Mouse (Mus musculus) embryonic stem cell, embryonic (primary cell): ENCODE results near the gene Slc10a4.
"Not testable (repeated sequence)": the region's sequence is repeated elsewhere in the genome, so short reads cannot be mapped to it uniquely, and the experiment has no call there.

Experiments used
- CTCF ChIA-PET, 4 experiments: fragments of 300-600 bp in 2 of 4; fragments of 350-600 bp in 2 of 4; sonication (Branson Sonifier 250); formaldehyde crosslinking; loops; one replicate each; lab custom pipeline; 2022; ENCODE audit warnings: inconsistent platforms in 2 of 4; lab: Charles Lee
- POLR2A ChIA-PET, 4 experiments: fragments of 300-600 bp in 2 of 4; fragments of 350-600 bp in 2 of 4; sonication (Branson Sonifier 250); formaldehyde crosslinking; loops; one replicate each; lab custom pipeline; 2022; ENCODE audit warnings: antibody characterized with exemption in 4 of 4, inconsistent platforms in 1 of 4; lab: Charles Lee

Slc10a4 gene

GRCm38 (mm10) chr5:73004046-73004445, 2.6 kb upstream of the Slc10a4 start:
- CTCF ChIA-PET: no interaction called here
- POLR2A ChIA-PET: no interaction called here

GRCm38 (mm10) chr5:73007582-73007959, 888 bp downstream of the Slc10a4 start:
- POLR2A ChIA-PET: interaction anchor here in 1 of 4 experiments (1.6 kb wide), 1 partner anchor 93 kb away, joined by 9 read pairs; the partner anchor contains the start of gene Slain2
- CTCF ChIA-PET: interaction anchor here in 3 of 4 experiments (0.6 to 1.6 kb wide), 5 partner anchors 13 to 372 kb away, joined by 3 to 4 read pairs (median 3); no protein-coding TSS in a partner anchor

DNA sequence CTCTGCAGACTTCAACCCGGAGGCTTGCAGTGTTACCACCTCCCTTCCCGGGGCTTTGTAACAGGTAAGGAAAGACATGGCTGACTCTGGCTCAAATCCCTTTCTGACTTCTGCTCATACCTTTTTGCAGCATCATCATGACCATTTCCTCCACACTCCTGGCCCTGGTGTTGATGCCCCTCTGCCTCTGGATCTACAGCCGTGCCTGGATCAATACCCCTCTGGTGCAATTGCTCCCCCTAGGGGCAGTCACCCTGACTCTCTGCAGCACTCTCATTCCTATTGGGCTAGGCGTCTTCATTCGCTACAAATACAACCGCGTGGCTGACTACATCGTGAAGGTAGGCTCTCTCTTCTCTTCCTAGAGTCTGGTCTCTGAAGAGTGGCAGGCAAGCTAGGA, 1.5 kb downstream of the Slc10a4 start:
- ChIA-PET POLR2A (interaction anchor here in 1 of 4 experiments (1.6 kb wide), 1 partner anchor 93 kb away, joined by 9 read pairs; the partner anchor contains the start of gene Slain2), CTCF (interaction anchor here in 2 of 4 experiments (0.9 to 1.6 kb wide), 3 partner anchors 13 to 371 kb away, joined by 3 to 4 read pairs (median 3); no protein-coding TSS in a partner anchor)

- POLR2A ChIA-PET, CTCF ChIA-PET: not testable (repeated sequence)
These were observed 5.1 kb downstream of the Slc10a4 start for GRCm38 (mm10) chr5:73011806-73012205.

- ChIA-PET POLR2A (interaction anchor here in 1 of 4 experiments (1.3 kb wide), 1 partner anchor 20 kb away, joined by 3 read pairs; no protein-coding TSS in a partner anchor), CTCF (interaction anchor here in 2 of 4 experiments (1.0 to 2.6 kb wide), 2 partner anchors 29 to 432 kb away, joined by 3 to 9 read pairs; partner anchors contain the start of gene Zar1 (in 1 of the 2))
These were observed 6.4 kb downstream of the Slc10a4 start for GRCm38 (mm10) chr5:73012884-73013610.

DNA sequence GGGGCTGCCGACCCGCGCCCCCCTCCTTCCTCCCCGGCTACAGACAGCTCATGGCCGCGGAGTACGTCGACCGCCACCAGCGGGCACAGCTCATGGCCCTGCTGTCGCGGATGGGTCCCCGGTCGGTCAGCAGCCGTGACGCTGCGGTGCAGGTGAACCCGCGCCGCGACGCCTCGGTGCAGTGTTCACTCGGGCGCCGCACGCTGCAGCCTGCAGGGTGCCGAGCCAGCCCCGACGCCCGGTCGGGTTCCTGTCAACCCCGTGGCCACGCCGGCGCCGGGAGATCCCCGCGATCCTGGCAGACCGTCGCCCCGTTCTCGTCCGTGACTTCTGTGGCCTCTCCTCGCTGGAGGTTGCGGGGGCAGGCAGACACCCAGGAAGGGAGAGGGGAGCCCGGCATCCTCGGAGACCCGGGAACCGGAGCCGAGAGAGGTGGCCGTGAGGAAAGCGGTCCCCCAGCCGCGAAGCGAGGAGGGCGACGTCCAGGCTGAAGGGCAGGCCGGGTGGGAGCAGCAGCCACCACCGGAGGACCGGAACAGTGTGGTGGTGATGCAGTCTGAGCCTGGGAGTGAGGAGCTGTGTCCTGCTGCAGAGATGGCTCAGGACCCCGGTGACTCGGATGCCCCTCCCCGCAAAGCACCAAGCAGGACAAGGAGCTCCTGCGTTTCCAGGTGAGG, 7.1 kb downstream of the Slc10a4 start:
- CTCF ChIA-PET: interaction anchor here in 3 of 4 experiments (0.6 to 2.6 kb wide), 3 partner anchors 30 to 433 kb away, joined by 3 to 9 read pairs (median 5); partner anchors contain the start of gene Zar1 (in 1 of the 3)
- POLR2A ChIA-PET: interaction anchor here in 2 of 4 experiments (0.6 to 1.3 kb wide), 4 partner anchors 19 to 433 kb away, joined by 3 read pairs; partner anchors contain the start of gene Zar1 (in 1 of the 2)

DNA sequence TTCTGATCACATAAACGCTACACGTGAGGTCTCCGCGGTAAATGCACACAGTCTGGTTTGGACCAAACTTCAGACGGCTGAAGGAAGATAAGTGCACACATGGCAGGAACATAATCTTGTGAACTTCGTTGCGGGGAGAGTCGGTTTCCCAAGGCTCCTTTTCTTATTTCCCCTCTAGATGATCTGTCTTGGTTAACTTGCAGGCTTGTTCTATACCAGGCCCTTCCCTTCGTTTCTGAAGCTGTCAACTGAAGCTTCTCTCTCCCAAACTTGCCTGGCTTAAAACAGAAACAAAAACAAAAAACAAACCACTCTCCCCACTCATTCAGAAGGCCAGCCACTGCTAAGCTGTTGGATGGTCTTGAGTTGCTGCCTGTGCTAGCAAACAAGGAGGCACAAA, 8.1 kb downstream of the Slc10a4 start:
- ChIA-PET POLR2A (interaction anchor here in 2 of 4 experiments (0.6 to 1.3 kb wide), 6 partner anchors 18 to 435 kb away, joined by 3 to 7 read pairs (median 3); partner anchors contain the start of gene Zar1 (in 1 of the 2)), CTCF (interaction anchor here in 1 of 4 experiments (2.6 kb wide), 1 partner anchor 31 kb away, joined by 9 read pairs; no protein-coding TSS in a partner anchor)

DNA sequence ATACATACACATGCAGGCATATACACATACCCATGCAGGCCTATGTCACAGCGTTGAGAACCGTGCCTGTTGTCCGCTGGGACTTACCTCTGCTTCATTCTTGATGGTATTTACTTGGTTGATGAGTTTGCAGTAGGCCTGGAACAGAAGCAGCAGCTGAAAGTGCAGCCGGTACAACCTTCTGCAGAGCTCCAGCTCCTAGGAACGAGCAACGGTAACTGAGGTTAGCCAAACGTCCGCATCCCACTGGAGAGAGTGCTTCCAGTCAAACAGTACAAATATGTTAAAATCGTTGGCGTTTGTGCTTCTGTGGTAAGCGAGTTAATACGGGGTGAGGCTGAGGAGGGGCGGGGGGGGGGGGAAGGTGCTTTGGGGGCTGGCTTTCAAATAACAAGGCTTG, 17.1 kb downstream of the Slc10a4 start:
- ChIA-PET CTCF (no interaction called here), POLR2A (interaction anchor here in 1 of 4 experiments (0.8 kb wide), 1 partner anchor 1789 kb away, joined by 7 read pairs; no protein-coding TSS in a partner anchor)

DNA sequence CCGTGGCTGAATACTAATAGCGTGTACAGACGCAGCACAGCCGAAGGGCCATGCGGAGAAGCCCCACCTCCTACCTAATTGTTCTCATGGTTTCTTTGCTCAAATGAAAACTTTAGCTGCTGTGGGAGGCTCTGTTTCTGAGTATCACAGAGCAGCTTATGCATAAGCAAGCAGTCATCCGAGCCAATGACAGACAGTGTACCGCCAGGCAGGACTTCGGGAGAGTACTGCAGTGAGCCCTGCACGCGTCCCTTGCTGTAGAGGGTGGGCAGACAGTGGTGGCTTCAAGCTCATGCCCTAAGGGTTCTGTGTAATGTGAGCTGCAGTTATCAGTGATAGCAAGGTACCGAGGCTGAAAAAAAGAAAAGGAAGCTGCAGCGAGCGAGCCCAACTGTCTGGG, 22.0 kb downstream of the Slc10a4 start:
- ChIA-PET CTCF (interaction anchor here in 1 of 4 experiments (0.7 kb wide), 1 partner anchor 363 kb away, joined by 6 read pairs; no protein-coding TSS in a partner anchor), POLR2A (no interaction called here)

DNA sequence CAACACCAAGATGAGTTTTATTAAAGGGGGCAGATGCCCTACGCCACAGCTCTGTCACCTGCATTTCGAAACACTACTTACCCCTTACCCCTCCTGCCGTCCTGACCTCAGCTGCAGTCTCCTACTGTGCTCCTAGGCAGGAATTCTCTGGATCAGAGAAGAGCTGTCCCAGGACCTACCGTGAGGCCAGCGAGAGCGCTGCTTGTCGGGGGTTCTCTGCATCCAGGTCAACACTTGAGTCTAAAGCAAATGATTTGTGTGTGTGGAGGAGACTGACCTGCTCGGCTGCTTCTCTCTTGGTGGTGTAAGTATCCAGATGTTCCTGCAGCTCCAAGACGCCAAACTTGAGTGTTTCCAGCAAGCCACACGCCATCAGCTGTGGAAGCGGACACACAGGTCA, 25.8 kb downstream of the Slc10a4 start:
- CTCF ChIA-PET: interaction anchor here in 3 of 4 experiments (0.5 to 1.3 kb wide), 3 partner anchors 12 to 39 kb away, joined by 3 to 4 read pairs (median 3); no protein-coding TSS in a partner anchor
- POLR2A ChIA-PET: interaction anchor here in 2 of 4 experiments (1.3 kb wide), 2 partner anchors 19 to 31 kb away, joined by 3 read pairs; no protein-coding TSS in a partner anchor

DNA sequence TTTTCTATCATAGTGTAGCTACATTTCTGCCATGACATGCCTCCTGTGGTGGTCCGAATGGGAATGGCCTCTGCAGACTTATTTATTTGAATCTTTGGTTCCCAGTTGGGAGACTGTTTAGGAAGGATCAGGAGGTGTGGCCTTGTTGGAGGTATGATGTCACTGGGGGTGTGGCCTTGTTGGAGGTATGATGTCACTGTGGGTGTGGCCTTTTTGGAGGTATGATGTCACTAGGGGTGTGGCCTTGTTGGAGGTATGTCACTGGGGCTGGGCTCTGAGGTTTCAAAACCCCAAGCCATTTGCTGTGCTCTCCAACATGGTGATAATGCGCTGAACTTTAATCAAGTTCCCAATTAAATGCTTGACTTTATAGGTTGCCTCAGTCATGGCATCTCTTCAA, 37.4 kb downstream of the Slc10a4 start:
- POLR2A ChIA-PET: no interaction called here
- CTCF ChIA-PET: no interaction called here

DNA sequence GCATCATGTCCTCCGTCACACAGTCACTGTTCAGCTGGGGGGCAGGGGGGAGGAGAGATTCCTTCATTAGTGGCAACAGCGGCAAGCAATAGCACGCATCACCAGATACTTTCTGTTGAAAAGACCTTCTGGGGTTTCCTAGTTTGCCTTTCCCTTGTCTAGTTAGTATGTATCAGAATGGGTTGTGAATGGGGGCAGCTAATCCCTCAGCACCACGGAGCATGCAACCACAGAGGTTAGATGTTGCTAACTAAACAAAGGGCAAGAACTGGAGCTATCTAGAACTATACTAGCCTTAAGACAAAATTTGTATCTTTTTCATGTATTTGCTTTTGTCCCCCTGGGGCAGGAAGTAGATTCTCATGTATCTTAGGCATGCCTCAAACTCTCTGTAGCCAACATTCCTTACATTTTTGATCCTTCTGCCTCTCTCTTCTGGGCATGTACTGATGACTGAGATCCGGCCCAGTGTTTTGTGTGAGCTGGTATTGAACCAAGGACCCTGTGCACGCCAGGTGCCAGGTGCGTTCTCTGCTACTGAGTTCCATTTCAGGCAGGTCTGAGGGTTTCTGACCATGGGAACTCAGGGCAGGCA, 41.1 kb downstream of the Slc10a4 start:
- CTCF ChIA-PET: interaction anchor here in 2 of 4 experiments (0.6 to 1.1 kb wide), 4 partner anchors 9 to 75 kb away, joined by 3 read pairs; no protein-coding TSS in a partner anchor
- POLR2A ChIA-PET: interaction anchor here in 1 of 4 experiments (0.6 kb wide), 1 partner anchor 1487 kb away, joined by 3 read pairs; no protein-coding TSS in a partner anchor

- POLR2A ChIA-PET: interaction anchor here in 1 of 4 experiments (0.6 to 1.2 kb wide), 4 partner anchors 8 to 199 kb away, joined by 3 to 5 read pairs (median 4); no protein-coding TSS in a partner anchor
- CTCF ChIA-PET: interaction anchor here in 1 of 4 experiments (1.6 kb wide), 1 partner anchor 17 kb away, joined by 4 read pairs; no protein-coding TSS in a partner anchor
These were observed 47.2 kb downstream of the Slc10a4 start for GRCm38 (mm10) chr5:73053933-73054332.

- ChIA-PET POLR2A (interaction anchor here in 3 of 4 experiments (0.6 to 1.8 kb wide), 6 partner anchors 15 to 282 kb away, joined by 3 to 9 read pairs (median 3); partner anchors contain the start of gene Ociad1 (in 1 of the 3)), CTCF (interaction anchor here (0.5 to 1.4 kb wide), 38 partner anchors 8 to 892 kb away, joined by 3 to 18 read pairs (median 4); partner anchors contain the start of gene Slain2 (in 1 of the 4))
These were observed 49.8 kb downstream of the Slc10a4 start for GRCm38 (mm10) chr5:73056457-73056856.

GRCm38 (mm10) chr5:73056937-73057336, 50.3 kb downstream of the Slc10a4 start:
- POLR2A ChIA-PET: interaction anchor here in 3 of 4 experiments (0.9 to 1.8 kb wide), 5 partner anchors 14 to 281 kb away, joined by 3 to 9 read pairs (median 3); partner anchors contain the start of gene Ociad1 (in 1 of the 3)

GRCm38 (mm10) chr5:73061506-73062155, 54.9 kb downstream of the Slc10a4 start:
- ChIA-PET POLR2A (interaction anchor here in 1 of 4 experiments (0.9 to 1.7 kb wide), 3 partner anchors 10 to 144 kb away, joined by 3 to 6 read pairs (median 3); no protein-coding TSS in a partner anchor), CTCF (interaction anchor here in 2 of 4 experiments (0.8 to 1.9 kb wide), 2 partner anchors 10 kb away, joined by 3 to 9 read pairs; no protein-coding TSS in a partner anchor)

More at GRCm38 (mm10) chr5:73056937-73057336, 50.3 kb downstream of the Slc10a4 start:
- CTCF ChIA-PET: interaction anchor here (0.5 to 1.4 kb wide), 37 partner anchors 8 to 892 kb away, joined by 3 to 18 read pairs (median 4); partner anchors contain the start of gene Slain2 (in 1 of the 4)
